Mouse (Mus musculus): ENCODE measurements around the gene Eef1g.

Eef1g gene

DNA sequence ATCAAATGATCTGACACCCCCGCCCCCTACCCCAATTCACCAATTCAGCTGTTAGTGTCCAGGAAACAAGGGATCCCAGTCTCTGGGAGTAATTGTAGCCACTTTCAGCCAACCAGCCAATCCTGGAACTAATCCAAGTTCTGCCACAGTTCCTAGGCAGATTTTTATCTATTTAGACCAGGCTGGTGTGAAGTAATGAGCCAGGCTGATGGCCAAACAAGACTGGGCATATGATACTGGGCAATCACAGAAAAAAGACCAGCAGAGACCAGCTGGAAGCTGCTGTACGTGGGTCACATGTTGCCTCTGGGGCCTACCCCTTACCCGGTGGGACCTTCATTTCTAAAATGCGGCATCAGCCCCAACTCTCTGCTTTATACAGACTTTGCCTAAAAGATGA lies 59.8 kb downstream of the Eef1g start:
- no peak for DNase-seq (ENCODE audit: low spot score)

DNA sequence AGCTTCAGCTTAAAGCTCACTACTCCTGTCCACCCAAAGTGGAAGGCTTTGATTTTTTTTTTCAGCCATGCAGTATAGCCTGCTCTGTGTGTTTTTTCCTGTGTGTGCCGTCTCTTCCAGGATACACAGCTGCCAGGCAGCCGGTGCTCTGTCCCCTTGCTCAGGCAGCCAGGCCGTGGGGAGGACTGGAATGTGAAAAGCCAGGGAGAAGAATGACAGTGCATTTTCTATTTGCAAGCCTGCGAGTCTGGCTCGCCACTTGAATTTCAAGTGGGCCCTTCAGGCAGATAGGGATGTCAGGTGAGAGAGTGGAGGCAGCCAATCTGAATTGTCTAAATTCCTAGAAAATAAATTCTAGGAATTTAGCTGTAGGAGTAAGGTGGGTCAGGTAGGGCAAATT lies 61.0 kb downstream of the Eef1g start:
- DNase-seq (ENCODE audit: low spot score), result no peak

Data from ovary, adult 18-20 months (tissue).